Mouse (Mus musculus) testis, adult 2 months (tissue): ENCODE measurements around the gene Zfhx3.

Source experiments
- CTCF ChIP-seq: fragments of 200-500 bp; IDR thresholded peaks from 2 replicates; pipeline ENCODE4 v1.5.1; 2012; ENCODE audit warnings: low read depth, mild to moderate bottlenecking, inconsistent platforms, low read length, moderate library complexity; ENCODE audit not compliant: control insufficient read depth, insufficient read depth, insufficient replicate concordance
- POLR2A ChIP-seq: fragments of 200-500 bp; IDR thresholded peaks from 2 replicates; pipeline ENCODE4 v1.6.1; 2012; ENCODE audit warnings: low read depth, mild to moderate bottlenecking, inconsistent platforms, low read length, moderate library complexity; ENCODE audit not compliant: control insufficient read depth

DNA sequence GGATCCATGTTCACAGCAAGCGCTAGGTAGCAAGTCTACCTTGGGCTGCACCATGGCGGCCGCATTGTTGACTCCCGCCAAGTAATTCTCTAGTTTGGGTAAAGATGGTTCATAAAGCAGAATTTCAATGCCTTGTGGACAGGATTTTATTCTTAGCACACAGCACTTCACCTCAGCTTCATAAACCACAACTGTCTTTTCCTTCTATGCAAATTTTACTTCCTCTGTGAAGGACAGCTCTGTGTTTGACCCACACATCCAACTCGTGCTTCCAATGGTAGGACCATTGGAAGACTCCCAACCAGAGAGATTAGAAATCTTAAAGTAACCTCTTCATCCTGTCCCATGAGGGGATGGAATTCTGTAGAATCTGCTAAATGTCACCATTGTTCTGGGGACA, 130.4 kb downstream of the Zfhx3 start:
- TF ChIP-seq POLR2A, result no peak
- no peak for TF ChIP-seq CTCF
